Mouse (Mus musculus): ENCODE measurements around the gene Hoxc12.

DNA sequence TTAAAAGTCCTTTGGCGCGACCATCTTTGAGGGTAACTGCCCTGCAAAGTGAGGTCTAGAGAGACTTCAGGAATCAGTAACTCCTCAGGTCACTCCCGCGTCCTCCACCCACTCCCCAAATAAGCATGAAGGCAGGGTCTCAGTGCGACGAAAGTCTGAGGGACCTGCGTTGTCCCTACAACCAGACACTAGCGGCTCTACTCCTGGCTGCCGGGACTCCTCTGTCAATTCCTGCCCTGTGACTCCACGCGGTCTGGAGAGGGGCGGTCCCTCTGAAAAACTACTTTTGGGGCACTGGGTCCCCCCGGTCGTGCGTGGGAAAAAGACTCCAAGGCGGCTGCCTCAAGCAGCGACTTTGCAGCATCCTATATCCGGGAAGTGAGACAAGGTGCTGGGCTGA, 26.5 kb upstream of the Hoxc12 start:
- TF ChIP-seq CTCF (IDR thresholded peaks at IDR 0.05; ENCODE audit: extremely low read depth, insufficient read depth, insufficient read length, insufficient replicate concordance): no peak
- no peak for TF ChIP-seq POLR2A (IDR thresholded peaks at IDR 0.05; ENCODE audit: low read depth, low read length)
